Mouse (Mus musculus): ENCODE measurements around the gene Gm40193.

- TF ChIP-seq POLR2A (IDR thresholded peaks at IDR 0.05; ENCODE audit: insufficient read length, low read depth) (no peak), POLR2AphosphoS2 (IDR thresholded peaks at IDR 0.05; ENCODE audit: insufficient read length, low read depth) (no peak), MAX (IDR thresholded peaks at IDR 0.05; ENCODE audit: low read depth) (no peak), USF1 (IDR thresholded peaks at IDR 0.05; ENCODE audit: low read depth) (no peak), MYOG (IDR thresholded peaks at IDR 0.05; ENCODE audit: control insufficient read depth in 1 of 3, insufficient read depth in 1 of 3, insufficient read length in 2 of 3, low read depth in 2 of 3) (no peak), TCF12 (IDR thresholded peaks at IDR 0.05; ENCODE audit: insufficient read depth, poor library complexity, severe bottlenecking) (no peak)
Observed at GRCm38 (mm10) chr11:70500476-70500812, 32.3 kb downstream of the Gm40193 start.
